Mouse (Mus musculus) monocyte, adult 2 months (primary cell): ENCODE measurements around the gene Lcp2.

Source experiments
- DNase-seq, 2 experiments: peaks; one replicate each; pipeline ENCODE4 v3.0.0; 2022; ENCODE audit warnings: low spot score in 2 of 2, low read depth in 1 of 2

Lcp2 gene

DNA sequence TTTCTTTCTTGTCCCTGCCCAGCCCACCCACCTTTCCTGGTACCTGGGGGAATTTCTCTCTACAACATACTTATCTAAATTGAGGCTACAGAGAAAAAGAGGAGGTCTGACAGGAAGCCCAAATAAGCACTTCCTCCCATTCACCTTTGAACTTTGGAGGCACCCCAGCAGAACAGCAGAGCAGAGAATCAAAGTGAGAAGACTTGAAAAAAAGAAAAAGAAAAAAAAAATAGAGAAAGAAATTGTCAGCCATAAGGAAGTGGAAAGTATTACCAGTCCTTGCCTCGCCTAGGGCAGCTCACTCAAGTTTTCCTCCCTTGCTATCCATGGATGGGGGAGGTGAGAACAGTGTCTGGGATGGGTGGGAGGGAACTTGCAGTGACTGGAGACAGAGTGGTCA lies 3.9 kb upstream of the Lcp2 start:
- DNase-seq = no peak

DNA sequence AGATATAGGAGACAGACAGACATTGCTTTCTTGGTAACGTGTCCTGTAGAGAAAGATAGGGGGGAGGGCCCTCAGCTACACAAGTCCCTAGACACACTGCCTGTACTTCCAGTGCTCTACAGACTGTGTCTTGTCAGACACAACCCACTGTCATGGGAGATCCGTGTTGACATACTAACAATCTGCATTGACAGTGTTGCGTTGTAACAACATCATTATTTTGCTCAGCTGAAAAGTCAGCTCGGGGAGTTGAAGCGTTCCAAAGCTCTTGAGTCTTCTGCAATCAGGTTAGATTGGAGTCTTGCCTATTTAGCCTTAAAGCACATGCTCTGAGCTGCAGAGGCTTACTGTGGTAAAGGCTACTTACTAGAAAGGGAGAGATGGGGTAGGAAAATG lies 820 bp downstream of the Lcp2 start:
- no peak for DNase-seq

DNA sequence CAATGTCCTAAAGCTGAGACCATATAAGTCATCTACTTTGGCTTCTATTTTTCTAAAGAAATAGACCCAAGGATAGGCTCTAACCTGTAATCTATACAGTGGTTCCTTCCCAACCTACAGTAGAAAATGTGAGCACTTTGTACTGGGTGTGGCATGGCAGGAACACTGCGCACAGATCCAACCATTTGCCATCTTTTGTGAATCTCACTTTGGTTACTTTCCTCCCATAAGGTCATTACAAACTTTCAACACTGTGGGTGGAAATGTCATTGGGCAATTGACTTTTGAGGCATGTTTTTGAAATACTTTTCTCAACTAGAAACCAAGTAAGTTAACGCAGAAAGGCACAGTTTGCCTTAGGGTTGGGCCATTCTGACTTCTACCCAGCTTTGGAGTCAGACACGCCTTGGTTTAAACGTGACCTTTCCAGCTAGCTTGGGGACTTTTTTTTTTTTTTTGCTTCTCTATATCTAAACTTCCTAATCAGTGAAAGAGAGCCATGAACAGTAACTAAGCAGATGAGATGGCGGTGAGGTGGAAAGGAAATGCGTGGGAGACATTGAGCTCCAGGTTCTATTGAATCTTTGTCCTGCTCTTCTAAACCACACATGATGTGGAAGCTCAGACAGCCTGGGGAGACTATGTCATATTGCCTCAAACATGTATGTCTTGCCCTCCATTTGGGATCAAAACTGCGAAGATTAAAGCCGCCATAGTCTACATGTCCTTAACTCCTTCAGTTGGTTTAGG lies 1.8 kb downstream of the Lcp2 start:
- DNase-seq = no peak

DNA sequence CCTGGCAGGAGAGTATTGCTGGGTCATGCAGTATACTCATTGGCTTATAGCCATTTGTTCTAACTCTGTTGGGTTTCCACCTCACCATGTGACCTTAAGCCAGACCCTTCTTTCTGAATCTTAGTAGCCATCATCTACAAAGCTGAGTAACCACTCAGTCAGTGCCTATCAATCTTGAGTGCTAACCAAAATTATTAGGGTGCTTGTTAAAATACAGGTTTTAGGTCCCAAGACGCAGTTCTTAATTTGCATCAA lies 2.3 kb downstream of the Lcp2 start:
- DNase-seq = no peak

DNA sequence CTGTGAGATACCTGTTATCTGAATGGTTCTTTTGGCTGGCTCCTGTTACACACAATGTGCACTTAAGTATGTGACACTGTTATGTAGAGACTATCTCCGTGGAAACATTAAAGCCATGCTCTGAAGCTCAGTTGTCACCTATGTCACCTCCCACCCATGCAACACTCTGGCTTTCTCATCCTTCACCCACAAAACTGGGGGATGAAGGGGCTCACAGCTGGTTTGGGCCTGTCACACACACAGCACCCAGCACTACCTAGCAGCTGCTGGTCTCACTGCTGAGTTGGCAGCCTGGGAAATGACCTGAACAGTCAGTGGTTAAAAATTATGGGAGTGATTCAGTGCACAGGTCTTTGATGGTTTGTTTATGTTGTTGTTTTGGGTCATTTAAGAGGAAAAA lies 3.3 kb downstream of the Lcp2 start:
- no peak for DNase-seq

DNA sequence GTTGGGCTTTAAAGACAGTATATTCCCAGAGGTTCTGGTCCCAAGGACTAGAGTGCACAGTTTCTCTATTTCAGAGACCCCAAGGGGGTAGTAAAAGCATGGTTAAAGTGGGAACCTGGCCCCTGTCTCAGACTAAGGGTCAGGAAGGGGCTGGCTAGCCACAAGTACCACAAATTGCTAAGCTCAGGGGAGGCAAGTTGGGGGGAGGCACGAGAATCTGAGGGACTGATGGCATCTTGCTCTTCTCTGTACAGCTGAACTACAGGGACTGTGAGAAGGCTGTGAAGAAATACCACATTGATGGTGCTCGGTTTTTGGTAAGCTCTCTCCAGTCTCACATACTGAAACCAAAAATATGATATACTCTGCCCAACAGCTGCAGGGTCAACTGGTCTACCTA lies 3.9 kb downstream of the Lcp2 start:
- no peak for DNase-seq

DNA sequence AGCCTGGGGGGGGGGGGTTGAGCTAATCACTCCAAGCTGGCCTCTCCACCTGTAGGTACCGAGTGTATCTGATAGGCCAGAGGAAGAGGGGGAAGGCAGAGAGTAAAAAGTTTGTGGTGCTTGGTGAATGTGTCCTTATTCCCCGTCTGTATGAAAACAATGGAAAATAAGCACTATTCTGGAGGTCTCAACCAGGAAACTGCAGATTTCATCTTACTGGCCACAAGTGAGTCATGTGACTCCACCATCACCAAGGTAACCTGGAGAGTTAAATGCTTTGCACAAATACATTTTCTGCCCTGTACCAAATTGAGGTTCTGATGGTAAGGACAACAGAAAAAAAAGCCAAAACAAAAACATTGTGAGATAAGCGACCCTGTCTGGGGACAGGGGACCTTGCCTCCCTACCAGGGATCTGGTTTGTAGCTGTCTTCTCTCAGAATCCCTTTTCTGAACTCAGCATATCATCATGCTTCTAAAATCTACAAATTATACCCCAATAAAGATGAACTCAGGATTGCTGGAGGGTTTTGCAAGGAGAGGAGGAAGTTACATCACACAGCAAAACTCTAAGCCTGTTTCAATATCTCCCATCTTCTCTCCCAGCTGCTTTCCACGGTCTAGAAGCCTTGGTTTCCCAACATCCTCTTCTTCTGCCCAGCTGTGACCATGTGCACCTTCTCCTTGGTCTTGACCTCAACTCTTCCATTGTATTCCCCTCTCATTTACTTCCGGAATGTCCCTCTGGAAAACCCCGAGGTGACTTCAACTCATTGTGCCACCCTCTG lies 6.5 kb downstream of the Lcp2 start:
- no peak for DNase-seq

DNA sequence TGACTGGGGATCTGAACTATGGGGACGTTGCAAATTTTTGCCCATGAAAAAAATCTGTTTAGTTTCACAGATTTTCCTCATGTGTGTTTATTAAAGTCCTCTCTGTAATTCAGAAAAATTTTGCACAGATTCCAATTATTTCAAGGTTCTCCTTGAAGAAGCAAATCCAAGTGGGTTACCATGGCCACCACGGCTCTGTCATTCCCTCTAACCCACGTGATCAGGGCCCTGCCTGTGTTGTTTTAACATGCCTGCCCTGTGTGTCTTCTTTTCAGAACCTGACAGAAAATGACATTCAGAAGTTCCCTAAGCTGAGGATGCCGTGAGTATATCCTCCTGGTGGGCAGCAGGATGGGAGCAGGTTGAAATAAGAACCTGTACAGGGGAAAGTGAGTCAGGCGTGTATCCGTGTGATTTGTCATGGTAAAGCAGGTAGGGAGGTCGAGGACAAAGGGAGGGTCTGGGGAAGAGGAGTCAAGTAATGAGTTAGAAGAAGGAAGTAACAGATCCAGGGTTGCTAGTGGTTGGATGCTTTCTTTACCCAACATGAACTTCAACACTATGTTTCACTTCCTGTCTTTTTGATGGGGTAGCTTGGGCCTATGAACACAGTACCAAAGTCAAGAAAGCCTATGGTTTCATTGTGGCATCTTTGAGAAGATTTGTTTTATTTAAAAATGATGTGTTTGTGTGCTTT lies 7.5 kb downstream of the Lcp2 start:
- DNase-seq = peak in 1 of 2 experiments; percentile 38

DNA sequence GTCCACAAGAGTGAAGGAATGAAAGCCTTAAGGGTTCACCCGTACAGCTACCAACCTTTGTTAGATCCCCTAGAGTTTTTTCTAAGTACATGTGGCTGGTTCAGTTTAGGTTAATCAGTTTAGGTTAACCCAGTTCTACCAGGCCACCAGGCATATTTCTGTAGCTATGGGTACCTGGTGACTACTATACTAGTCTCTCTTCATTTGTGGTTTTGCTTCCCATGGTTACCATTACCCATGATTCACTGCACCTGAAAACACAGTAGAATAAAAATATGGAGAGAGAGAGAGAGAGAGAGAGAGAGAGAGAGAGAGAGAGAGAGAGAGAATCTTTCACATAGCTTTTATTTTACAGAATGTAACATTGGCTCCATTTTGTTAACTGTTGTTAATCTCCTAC lies 10.0 kb downstream of the Lcp2 start:
- DNase-seq = no peak

DNA sequence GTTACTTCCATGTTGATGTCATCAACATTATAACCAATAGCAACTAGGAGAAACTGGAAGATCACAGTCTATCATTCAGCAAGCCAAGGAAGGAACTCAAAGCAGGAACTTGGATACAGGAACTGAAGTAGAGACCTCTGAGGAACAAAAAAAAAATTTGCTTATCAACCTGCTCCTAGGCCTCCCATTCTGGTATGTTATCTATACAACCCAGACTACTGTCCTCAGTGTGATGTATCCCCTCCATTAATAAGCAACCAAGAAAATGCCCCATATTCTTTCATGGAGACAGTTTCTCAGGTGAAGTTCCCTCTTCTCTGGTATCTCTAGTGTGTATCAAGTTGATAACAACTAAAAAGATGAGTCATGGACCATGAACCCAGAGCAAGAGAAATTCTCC lies 11.6 kb downstream of the Lcp2 start:
- no peak for DNase-seq

DNA sequence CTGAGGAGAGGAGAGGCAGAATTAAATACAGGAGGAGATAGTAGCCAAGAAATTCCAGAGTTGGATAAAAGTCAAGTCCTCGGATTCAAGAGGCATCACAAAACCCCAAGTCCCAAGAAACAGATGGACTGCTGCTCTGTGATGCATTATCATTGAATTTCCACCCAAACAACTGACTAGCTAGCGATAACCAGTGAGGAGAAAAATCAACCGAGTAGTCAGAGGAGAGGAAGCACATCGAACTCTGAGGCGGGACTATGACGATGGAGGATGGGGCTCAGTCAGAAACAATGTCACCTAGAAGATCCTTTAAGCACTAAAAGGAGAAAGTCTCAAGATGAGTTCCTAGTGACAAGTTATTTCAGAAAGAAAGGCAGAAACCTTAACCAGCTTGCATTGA lies 12.2 kb downstream of the Lcp2 start:
- no peak for DNase-seq

DNA sequence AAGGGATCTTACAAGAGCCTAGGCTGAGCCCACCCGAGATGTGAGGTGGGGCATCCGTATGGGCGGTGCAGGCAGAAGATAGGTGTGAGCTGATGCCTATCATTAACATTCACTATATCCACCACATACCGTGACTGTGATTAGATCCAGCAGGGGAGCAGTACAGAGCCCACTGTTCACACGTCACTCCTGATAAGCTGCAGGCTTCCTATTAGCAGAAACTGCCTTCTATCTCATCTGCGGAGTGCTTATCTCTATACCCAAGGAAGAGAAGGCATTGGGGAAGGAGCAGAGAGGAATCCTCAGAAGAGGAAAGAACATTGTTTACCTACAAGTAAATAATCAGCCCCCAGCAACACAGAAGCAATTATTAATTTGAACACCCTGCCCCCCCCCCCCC lies 15.0 kb downstream of the Lcp2 start:
- DNase-seq = no peak

DNA sequence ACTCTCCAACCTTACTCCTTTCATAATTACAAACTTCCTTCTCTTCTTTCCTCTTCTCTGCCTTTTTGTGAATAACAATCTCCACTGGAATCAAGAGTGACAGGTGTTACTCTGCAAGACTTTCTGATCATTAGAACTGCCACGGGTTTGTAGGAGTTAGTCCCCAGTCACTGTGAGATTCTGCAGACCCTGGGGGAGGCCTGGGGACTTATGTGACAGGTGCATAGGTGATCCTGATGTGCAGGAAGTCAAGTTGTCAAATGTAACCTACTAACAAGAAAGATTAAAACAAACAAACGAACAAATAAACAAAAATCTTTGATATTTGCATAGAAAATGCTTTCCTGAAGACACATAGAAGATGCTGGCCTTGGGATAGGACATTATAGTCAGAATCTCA lies 16.5 kb downstream of the Lcp2 start:
- DNase-seq = no peak

DNA sequence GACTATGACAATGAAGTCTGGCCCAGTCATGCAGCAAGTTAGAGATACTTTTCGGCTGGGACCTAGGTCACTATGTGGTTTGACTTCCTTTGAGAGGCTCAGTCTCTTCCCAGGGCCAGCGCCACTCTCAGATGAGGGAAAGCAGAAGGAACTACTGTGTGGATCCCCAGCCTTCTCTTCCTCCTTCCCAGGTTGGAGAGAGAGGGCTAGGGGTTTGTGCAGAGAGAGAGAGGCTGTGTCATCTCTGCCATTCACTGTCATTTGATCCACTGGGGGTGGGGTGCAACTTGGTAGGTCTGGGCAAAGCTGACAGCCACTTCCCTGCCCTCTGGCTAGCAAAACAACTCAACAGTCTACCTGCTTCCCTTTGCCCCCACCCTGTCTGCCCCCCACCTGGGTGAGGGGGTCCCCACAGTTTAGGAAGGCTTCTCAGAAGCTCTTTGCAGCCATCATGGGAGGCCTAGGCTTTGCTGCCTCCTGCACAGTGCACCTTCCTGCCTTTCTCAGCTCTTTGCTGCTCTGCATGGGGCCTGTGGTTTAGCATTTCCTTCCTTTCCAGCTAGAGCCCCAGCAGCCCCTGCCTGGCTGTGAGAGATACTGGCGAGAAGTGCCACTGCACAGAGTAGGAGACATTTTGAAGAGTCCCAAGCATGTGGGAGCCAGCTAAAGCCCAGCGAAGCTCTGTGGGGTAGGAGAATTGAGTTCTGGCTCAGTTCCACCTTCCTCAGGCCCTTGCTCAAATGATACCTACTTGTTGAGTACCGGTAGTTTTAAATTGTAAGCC lies 17.2 kb downstream of the Lcp2 start:
- no peak for DNase-seq

DNA sequence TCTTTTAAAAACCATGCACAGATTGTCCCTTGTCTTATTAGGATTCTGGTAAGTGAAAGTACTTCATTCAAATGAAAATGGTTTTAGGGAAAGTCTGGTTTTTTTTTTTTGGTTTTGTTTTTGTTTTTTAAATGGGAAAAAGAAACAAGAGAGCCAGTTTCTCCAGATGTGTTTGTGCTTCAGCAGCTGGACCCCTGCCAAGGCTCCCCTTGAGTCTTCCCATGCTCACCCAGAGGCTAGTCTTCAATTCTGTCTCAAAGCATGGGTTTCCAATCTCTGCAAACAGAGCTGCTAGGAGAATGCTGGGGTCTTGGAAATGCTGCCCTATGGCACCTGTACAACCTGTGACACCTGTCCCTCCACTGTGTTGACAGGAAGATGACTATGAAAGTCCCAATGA lies 23.9 kb downstream of the Lcp2 start:
- no peak for DNase-seq

DNA sequence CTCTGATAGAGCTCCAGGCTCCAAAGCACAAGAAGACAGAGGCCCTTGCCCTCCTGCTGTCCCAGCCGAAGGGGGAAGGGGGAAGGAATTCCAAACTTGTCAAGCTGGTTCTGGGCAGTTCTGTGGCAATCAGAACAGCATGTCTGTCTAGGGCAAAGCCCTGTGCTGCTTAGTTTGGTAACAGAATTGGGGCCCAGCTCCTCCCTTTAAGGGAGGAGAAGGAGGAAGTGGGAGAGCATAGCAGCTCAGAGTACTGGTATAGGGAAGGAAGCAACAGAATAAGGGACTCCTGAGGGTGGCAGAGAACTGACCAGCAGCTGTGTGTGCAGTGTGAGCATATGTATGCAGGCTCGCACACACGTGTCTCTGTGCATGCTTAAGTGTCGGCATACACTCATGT lies 25.6 kb downstream of the Lcp2 start:
- peak in 1 of 2 experiments; percentile 41 for DNase-seq

DNA sequence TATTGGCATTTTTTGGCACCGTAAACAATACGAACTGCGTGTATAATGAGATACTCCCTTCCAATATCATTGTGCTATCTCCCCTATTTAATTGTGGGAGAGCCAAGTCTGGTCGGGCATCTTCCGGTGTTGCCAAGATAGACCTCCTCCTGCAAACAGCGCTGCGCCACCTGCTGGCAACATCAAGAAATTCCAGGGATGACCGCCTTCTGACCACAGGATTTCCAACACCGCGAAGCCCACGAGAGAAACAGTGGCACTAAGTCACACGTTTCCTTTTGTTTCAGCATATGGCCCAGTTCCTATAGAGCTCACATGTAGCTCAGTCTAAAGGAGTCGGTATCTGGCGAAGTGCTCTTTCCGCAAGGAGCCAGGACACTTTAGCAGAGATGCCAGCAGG lies 27.1 kb downstream of the Lcp2 start:
- no peak for DNase-seq

DNA sequence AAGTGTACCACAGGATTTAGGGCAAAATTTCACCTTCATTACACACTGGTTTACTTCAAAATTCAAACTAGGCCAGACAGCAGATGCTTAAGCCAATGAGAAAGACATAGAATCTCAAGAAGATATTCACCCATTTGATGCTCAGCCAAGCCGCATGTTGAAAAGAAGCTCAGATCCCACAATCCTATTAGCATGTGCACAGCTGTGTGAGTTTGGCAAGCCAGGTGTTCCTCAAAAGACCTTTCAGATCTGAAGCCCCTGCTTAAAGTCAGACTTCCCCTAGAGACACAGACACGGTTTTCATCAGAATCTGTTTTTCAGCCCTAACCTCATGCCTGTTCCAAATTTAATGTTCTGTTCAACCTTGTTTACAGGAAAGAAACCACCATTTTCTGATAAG lies 31.1 kb downstream of the Lcp2 start:
- DNase-seq = no peak

DNA sequence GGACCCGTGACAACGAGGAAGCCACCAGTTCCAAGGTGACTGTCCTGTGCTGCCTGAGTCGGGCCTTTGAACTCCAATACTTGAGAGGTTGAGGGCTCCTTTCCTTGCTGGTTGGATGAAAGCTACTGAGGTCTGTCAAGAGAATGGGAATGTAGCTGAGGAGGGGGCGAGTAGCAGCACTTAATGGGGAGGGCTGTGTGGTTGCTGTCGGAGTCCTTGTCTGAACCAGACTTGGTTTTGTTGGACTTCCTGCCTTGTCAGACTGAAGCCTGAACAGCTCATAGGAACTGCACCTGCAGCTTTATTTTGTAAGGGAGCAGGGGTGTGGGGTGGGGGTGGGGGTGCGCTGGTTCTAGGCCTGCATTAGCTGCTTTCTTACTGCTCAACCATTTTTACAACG lies 31.9 kb downstream of the Lcp2 start:
- DNase-seq = no peak

DNA sequence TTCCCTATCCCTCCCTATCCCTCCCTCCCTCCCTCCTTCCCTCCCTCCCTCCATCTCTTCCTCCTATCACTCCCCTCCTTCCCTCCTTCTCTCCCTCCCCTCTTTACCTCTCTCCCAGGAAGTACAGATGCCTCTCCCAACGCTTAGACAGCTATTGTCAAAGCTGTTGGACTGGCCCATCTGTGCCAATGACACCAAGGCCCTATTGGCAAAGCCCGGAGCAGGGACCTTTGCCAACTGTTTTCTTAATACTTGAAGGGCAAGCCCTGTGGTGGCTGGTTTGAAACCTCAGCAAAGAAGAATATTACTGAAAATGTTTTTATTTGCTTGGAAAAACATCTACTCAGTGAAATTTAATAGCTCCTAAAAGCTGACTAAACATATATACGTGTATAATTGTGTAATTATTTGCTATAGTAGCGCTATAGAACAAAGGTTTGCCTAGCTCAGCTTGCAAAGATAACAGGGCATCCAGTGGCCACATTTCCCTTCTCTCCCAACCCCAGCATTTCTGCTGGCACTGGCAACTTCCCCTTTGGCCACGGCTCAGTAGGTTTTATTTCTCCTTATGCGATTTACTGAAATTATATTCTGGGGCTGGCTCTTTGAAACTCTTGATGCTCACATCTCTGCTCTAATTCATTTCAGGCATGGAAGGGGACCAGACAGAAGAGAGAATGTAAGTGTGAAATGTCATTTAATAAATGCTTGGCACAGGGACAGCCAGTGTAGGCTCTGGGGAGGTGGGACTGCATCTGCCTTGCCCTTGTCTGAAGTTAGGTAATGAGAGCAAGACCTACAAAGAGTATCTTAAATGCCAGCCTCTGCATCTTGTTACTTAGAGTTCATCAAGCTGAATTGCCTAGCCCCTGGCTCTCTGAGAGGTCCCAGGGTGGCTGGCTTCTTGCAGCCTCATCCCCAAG lies 33.1 kb downstream of the Lcp2 start:
- no peak for DNase-seq

DNA sequence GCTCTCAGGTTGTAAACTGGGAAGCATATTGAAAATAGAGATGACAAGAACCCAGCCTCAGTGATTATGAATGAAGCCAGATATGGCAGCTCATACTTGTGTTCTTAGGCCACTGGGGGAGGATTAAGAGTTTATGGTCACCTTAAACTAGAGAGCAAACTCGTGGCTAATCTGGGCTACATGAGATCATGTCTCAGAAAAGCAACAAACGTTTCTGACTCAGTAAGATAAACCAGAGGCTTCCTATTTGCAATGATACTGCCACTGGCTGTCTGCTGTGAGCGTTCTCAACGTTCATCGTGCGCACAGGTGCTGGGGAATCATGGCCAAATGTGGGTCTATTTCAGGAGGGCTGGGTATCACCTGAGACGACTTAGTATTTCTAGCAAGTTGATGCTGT lies 37.1 kb downstream of the Lcp2 start:
- no peak for DNase-seq
